Mouse (Mus musculus): ENCODE results near the gene Clock.
A peak's percentile ranks its signal among the peaks of the same experiment; 100 is the strongest.

GRCm38 (mm10) chr5:76351953-76352611, 47.5 kb upstream of the Clock start:
- TF ChIP-seq CTCF (IDR thresholded peaks at IDR 0.05; ENCODE audit: borderline replicate concordance, extremely low read depth, insufficient read depth, insufficient read length) (peak; percentile 22; the same call in 1 of the 2 replicates), POLR2A (IDR thresholded peaks at IDR 0.05; ENCODE audit: borderline replicate concordance, extremely low read depth, insufficient read depth, insufficient read length, poor library complexity, severe bottlenecking) (no peak)

All from brain, embryonic 14.5 days (tissue).